Mouse (Mus musculus): ENCODE data around the gene Ssc5d.

Gene Ssc5d

DNA sequence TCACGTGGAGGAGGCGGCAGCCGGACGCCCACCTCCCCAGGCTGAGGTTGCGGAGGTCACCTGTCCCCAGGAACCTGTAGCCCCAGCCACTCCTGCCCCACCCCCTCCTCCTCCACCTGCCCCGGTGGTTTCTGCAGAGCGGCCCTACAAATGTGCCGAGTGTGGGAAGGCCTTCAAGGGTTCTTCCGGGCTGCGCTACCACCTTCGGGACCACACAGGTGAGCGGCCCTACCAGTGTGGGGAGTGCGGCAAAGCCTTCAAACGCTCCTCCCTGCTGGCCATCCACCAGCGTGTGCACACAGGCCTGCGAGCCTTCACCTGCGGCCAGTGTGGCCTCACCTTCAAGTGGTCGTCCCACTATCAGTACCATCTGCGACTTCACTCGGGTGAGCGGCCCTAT lies 5.6 kb upstream of the Ssc5d start:
- DNase-seq (ENCODE audit: low read depth, low spot score), result no peak

DNA sequence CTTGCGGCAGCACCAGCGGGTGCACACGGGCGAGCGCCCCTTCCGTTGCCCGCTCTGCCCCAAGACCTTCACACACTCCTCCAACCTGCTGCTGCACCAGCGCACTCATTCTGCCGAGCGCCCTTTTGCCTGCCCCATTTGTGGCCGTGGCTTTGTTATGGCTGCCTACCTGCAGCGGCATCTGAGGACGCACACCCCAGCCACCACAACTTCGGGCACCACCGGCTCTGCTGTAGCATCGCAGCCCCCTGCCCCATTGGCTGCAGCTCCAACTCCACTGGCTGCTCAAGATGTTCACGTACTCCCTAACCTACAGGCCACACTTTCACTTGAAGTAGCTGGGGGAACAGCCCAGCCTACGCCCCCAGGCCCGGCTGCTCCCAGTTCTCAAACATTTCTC lies 5.1 kb upstream of the Ssc5d start:
- DNase-seq (ENCODE audit: low read depth, low spot score), result no peak

DNA sequence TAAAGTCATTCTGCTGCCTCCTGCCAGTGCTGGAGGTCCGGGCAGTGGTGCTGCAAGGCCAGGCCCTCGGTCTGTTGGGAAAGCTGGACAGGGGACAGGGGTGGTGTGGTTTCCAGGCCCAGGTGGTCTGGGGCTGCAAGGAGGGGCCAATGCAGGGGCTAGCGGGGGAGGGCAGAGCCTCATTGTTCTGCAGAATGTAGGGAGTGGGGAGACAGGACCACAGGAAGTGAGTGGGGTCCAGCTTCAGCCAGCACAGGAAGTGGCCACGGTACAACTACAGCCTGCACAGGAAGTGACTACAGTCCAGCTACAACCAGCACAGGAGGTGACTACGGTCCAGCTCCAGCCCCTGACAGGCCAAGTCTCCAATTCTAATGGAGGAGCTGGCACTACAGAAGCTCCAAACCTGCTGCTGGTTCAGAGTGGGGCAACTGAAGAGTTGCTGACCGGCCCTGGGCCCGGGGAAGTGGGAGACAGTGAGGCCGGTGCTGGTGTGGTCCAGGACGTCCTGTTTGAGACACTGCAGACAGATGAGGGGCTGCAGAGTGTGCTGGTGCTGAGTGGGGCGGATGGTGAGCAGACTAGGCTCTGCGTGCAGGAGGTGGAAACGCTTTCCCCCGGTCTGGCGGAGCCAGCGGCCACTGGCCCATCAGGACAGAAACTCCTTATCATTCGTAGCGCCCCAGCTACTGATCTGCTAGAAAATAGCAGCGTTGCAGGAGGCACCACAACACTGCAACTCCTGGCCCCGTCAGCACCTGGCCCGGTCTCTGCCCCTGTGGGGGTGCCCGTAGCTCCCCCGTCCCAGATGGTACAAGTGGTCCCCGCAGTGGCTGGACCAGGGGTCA lies 4.4 kb upstream of the Ssc5d start:
- no peak for DNase-seq (ENCODE audit: low read depth, low spot score)

DNA sequence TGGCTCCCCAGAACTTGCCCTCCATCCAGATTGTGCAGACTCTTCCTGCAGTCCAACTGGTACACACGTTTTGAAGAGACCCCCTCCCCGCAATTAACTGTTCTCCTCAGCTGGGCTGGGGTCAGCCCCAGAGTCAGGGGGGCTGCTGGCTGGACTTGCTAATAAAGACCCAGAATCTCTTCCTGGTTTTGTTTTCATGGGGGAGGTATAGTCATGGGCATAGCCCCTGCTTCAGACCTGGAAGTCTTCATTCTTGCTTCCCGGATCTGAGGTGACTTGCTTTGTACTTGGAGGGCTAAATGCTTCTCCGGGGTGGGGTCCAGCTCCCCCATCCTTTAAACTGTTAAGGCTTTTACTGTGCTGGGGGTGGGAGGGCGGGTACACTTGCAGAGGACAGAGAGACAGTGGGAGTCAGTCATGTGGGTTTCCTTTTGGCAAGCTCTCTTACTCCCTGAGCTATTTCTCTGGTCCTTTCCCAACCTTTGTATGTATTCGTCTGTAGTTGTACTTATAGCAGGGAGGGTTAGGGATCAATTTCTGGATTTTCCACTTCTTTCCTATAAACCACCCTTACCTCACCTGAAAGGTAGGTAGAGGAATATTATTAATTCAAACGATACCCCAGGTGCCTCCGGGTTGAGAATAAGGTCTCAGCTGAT lies 3.6 kb upstream of the Ssc5d start, which contains the start of gene Nat14:
Nat14 (plus strand) TSS at position 205 of the 659 bp plus-strand sequence.
- no peak for DNase-seq (ENCODE audit: low read depth, low spot score)

DNA sequence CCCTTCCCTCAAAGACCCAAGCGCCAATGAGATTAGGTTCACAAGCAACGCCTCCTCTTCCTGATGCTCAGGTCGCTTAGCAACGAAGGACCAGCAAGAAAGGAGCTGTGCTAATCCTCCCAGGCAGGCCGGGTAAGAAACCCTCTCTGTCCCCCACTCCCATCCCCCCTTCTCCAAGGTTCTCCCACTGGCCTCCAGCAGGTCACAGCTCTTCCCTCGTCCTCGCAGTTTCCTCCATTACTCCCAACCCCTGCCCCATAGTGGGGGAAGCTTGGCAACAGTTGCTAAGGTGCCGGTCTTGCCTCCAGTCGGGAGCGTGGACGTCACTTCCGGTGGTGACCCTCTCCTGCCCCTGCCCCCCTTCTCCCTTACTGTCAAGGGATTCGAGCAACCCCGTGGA lies 3.1 kb upstream of the Ssc5d start:
- peak; percentile 81 for DNase-seq (ENCODE audit: low read depth, low spot score)

DNA sequence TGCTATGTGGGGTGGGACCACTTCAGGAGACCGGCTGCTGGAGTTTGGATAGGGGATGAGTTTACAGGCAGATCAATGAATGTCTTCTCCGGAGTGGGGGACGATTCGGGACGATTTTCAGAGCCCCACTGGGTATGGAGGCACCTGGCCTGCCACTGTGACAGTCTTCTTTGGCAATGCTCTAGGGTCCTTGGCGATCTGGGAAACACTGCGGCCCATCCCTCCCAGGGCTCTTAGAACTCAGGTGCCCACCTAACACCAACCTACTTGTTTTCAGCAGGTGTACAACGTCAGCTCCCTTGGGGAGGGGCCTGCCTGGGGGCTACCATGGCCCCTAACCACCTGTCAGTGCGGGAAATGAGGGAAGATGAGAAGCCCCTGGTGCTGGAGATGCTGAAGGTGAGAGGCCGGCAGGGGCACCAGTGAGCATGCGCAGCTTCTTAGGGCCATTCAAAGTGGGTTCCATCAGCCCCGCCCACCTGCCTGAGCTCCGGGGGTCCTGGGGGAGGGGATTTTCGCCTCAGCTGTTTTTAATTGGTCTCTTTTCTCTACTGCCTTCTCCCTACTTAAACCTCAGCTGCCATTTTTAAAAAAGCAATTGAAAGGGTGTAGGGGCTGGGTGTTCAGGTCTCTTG lies 2.5 kb upstream of the Ssc5d start:
- no peak for DNase-seq (ENCODE audit: low read depth, low spot score)

DNA sequence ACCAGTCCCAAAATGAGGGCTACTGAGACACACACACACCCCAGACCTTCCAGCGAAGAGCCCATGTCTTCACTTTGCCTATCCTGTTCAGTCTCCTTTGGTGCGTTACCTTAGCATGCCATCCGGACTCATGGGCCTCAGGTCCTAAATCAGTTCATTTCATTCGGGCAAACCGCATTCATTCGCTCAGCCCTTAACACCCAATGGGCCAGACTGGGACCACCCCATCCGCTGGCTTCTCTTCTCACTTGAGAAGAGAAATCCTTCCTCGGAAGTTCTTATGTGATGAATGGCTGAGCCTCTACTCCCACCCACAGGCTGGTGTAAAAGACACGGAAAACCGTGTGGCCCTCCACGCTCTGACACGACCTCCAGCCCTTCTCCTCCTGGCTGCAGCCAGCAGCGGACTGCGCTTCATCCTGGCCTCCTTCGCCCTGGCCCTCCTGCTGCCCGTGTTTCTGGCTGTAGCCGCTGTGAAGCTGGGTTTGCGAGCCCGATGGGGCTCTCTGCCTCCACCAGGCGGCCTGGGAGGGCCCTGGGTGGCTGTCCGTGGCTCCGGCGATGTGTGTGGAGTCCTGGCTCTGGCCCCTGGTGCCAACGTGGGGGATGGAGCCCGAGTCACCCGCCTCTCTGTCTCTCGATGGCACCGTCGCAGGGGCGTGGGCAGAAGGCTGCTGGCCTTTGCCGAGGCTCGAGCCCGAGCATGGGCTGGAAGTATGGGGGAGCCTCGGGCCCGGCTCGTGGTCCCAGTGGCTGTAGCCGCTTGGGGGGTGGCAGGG lies 1.8 kb upstream of the Ssc5d start:
- DNase-seq (ENCODE audit: low read depth, low spot score), result no peak

DNA sequence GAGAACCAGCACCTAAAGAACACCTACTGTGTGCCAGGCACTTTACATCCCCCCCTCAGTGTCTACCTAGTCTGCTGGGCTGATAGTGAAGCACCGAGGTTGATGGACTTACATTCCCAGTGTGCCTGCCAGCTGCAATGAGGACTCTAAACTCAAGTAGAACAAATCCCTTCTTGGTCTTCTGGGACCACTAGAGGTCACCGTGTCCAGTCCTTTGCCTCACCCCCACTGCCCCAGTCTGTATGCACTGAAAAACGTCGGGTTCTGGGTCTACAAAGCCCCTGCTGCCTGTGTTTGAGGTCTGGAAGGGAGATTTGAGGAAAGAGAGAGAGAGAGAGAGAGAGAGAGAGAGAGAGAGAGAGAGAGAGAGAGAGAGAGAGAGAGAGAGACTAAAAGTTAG lies 1.1 kb upstream of the Ssc5d start:
- DNase-seq (ENCODE audit: low read depth, low spot score), result no peak

DNA sequence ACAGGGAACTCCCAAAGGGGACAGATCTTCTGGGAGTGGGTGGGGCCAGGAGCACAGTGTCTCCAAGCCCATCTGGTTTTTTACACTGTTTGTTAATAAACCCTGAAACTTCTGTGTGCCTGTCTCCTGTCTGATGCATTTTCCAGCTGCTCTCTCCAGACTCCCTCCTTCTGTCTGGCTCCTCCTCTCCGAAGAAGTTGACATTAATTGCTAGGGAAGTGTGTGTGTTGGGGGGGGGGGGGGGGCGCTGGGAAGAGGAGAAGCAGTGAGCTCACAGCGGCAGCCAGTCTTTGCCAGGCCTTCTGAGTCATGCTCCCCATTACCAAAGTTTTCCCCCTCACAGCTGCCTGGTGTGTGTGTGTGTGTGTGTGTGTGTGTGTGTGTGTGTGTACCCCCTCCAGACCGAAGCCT lies 689 bp upstream of the Ssc5d start:
- no peak for DNase-seq (ENCODE audit: low read depth, low spot score)

DNA sequence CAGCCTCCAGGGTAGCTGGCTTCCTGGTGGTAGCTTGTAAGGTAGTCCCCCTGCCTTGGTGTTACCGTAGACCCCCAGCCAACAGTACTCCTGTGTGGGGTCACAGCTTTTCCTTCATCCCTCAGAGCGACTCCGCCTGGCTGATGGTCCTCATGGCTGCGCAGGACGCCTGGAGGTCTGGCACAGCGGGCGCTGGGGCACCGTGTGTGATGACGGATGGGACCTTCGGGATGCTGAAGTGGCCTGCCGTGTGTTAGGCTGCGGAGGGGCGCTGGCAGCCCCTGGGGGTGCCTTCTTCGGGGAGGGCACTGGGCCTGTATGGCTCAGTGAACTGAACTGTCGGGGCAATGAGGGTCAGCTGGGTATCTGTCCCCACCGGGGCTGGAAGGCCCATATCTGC lies 1.3 kb downstream of the Ssc5d start:
- DNase-seq (ENCODE audit: low read depth, low spot score), result no peak

DNA sequence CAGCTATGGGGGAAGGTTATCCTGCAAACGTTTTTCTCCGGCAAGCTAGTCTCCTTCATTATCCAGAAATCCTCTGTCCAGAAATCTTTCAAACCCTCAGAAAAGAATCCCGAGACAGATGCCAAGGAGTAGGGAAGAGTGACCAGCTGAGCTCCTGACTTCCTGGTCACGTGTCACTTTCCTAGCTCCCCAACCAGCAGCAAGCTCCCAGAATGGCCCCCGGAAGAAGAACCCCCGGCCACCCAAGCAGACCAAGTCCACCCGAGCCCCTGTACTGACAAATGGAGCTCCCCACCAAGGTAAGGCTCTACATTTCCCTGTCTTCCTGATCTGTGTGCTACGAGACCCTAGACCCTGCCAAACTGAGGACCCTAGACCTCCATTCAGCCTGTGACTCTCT lies 2.1 kb downstream of the Ssc5d start:
- DNase-seq (ENCODE audit: low read depth, low spot score), result no peak

DNA sequence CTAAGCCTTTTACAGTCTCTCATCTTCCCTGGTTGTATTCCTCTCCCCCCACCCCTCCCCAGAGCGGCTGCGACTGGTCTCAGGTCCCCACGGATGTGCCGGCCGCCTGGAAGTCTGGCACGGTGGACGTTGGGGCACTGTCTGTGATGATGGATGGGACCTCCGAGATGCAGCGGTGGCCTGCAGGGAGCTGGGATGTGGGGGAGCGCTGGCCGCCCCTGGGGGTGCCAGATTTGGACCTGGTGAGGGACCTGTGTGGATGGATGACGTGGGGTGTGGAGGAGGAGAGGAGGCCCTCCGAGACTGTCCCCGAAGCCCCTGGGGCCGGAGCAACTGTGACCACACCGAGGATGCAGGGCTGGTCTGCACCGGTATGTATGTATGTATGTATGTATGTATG lies 2.7 kb downstream of the Ssc5d start:
- no peak for DNase-seq (ENCODE audit: low read depth, low spot score)

DNA sequence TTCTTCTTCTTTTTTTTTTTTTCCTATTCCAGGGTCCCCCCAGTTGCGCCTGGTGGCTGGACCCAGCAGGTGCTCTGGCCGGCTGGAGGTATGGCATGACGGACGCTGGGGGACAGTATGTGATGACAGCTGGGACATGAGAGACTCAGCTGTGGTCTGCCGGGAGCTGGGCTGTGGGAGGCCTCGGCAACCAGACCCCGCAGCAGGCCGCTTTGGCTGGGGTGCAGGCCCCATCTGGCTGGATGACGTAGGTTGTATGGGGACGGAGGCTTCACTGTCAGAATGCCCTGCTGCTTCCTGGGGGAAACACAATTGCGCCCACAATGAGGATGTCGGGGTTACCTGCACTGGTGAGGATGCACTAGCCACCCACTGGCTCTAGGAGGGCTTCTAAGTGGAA lies 7.5 kb downstream of the Ssc5d start:
- no peak for DNase-seq (ENCODE audit: low read depth, low spot score)

DNA sequence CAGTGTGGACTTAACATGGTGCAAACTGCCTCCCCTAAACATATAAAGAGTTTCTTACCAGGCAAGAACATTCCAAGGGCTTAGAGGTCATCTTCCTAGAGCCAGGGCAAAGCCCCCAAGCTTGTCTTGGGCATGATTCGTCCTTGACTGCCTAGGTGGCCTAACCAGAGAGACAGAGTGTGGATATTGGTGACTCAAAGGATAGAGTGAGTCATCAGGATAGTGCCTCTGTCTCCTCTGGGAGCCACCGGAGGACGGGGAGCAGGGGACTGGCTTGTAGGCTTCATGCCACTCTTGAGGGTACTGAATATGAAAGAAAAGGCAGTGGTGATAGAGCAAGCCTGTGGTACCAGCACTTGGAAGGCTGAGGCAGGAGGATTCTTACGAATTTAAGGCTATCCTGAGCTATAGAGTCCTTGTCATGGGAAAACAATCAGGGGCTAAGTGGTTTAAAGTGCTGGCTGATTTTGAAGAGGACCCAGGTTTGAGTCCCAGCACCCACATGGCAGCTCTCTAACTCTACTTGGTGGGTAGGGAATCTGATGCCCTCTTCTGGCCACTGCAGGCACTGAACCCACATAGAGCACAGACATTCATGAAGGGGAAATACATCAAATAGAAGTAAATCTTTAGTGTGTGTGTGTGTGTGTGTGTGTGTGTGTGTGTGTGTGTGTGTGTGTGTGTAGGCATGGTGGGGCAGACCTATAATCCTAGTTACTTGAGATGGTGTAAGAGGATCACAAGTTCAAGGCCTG lies 8.8 kb downstream of the Ssc5d start:
- DNase-seq (ENCODE audit: low read depth, low spot score), result no peak

DNA sequence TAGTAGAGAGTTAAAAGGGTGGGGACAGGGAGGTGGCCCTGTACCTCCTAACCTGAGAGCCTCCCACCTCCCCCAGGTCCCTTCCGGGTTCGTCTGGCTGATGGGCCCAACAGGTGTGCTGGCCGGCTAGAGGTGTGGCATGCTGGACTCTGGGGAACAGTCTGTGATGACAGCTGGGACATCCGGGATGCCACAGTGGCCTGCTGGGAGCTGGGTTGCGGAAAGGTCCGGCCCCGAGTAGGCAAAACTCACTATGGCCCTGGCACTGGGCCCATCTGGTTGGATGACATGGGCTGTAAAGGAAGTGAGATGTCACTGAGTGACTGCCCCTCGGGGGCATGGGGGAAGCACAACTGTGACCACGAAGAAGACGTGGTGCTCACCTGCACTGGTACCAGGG lies 11.2 kb downstream of the Ssc5d start:
- DNase-seq (ENCODE audit: low read depth, low spot score), result no peak

DNA sequence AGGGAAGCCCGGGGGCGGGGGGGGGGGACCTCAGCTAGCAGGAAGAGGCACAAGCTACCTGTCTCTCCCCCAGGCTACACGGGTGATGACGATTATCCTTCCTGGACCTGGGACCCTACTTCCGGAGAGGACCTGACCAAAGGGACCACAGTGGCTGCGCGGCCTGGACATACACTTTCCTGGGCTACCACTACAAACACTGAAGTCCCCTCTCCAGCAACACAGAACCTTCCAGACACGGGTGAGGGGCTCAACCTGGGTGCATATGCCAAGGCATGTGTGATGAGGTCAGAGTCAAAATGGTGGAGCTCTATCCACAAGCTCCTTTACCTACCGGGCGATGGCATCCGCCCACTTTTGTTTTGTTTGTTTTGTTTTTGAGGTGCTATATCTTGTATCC lies 11.8 kb downstream of the Ssc5d start:
- no peak for DNase-seq (ENCODE audit: low read depth, low spot score)

DNA sequence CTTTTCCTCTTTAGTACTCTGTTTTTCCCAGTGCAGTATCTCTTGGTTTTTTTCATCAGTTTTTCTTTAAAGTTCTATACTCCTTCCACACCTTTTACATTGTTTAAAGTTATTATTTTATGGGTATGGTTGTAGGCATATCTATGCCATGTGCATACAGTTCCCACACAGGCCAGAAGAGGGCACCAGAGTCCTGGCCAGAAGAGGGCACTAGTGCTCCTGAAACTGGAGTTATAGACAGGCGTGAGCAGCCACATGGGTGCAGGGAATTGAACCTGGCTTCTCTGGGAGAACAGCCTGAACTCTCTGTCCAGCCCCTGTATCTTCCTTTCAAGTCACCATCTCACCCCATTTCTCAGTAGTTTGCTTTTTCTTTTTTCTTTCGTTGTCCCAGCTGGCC lies 12.9 kb downstream of the Ssc5d start:
- no peak for DNase-seq (ENCODE audit: low read depth, low spot score)

DNA sequence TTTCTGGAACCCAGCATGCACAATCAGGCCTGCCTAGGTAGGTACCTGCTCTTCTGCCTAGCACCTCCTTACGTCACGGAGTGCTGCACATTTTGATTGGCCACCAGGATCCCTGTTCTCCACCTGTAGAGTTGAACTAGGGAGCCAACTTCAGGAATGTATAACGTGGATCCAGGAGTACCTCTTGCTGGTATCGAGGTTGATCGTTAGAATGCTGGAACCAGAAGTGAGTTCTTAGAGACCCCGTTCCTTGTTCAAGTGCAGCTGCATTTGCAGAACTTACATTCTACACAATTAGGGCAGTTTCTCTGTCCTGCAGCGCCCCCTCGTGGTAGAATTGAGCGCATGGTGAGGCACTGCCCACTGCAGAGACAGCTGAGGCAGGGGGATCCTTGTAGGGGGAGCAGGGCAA lies 14.5 kb downstream of the Ssc5d start:
- DNase-seq (ENCODE audit: low read depth, low spot score), result peak; percentile 68

DNA sequence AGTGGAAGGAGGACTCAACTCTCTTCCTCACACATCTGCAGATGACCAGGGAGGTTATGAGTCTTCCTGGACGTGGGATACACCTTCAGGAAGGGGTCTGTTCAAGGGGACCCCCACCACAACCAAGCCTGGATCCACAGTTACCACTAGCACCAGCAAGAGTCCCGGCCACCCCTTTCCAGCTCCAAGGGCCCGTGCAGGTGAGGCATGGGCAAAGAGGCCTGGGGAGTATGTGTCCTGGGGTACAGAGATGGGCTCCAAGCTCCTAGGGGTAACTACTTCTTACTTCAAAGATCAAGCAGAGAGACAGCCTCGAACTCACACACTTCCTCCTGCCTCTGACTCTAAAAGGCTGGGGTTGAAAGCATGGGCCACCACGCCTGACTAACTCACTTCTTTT lies 17.1 kb downstream of the Ssc5d start:
- no peak for DNase-seq (ENCODE audit: low read depth, low spot score)

DNA sequence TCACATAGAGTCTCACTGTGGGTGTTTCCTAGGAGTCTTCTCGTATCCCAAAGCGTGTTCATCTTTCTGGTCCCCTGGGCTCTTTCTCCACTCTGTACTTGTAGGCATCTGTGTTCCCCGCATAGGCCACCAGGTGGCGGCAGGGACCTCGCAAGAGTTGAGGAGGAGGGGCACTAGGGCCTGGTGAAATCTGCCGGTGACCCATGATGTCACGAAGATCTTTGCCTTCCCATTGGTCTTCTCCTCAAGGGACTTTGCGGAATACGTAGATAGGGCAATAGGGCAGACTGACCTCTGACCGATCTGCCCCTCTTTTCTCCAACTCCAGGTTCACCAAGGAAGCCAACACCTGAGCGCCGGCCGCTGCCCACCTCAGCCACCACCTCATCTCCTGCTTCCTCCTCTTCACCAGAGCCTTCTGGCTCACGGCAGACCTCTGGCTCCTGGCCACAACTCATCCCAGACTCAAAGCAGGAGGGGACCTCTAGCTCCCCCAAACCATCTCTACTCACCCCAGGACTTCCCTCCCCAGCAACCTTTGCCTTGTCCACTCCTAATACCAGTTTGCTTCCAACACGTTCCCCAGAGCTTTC lies 17.7 kb downstream of the Ssc5d start:
- DNase-seq (ENCODE audit: low read depth, low spot score), result peak; percentile 89

DNA sequence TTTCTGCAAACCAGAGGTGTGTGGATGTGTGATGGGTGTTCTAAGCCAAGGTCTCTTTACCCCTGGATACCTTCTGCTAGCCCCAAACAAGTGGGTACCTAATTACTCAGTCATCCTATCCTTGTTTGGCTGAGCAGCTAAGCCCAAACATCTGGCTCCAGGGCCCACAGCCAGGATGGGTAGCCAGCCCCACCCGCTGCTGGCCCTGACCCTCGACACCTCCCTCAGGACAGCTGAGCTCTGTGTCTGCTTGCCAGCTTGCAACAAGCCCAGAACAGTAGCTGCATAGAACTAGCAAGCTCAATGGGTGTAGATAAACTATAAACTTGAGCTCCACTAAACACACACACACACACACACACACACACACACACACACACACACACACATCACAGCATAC lies 22.3 kb downstream of the Ssc5d start:
- DNase-seq (ENCODE audit: low read depth, low spot score), result no peak

All from retina, adult 2 months (tissue).